Mouse (Mus musculus): ENCODE measurements around the gene Olfr30.
"Not testable (repeated sequence)": the region's sequence is repeated elsewhere in the genome, so short reads cannot be mapped to it uniquely, and the experiment has no call there.

The Olfr30 gene

GRCm38 (mm10) chr11:58462170-58462569, at the start of gene Olfr30:
Gene Olfr30 (minus strand): TSS chr11:58462270.
- DNase-seq (ENCODE audit: low read depth, low spot score): no peak

GRCm38 (mm10) chr11:58509058-58509457, 47.0 kb upstream of the Olfr30 start:
- DNase-seq (ENCODE audit: low read depth, low spot score): not testable (repeated sequence)

- not testable (repeated sequence) for DNase-seq (ENCODE audit: low read depth, low spot score)
Measured at GRCm38 (mm10) chr11:58502472-58502871, 40.4 kb upstream of the Olfr30 start, which contains the start of gene Olfr331. Gene Olfr331 (minus strand): TSS chr11:58502572.

GRCm38 (mm10) chr11:58499290-58499689, 37.2 kb upstream of the Olfr30 start:
- no peak for DNase-seq (ENCODE audit: low read depth, low spot score)

GRCm38 (mm10) chr11:58498761-58499160, 36.7 kb upstream of the Olfr30 start:
- no peak for DNase-seq (ENCODE audit: low read depth, low spot score)

- DNase-seq (ENCODE audit: low read depth, low spot score): no peak
Measured at GRCm38 (mm10) chr11:58492455-58492854, 30.4 kb upstream of the Olfr30 start, which contains the start of gene Olfr332. Gene Olfr332 (minus strand): TSS chr11:58492555.

- DNase-seq (ENCODE audit: low read depth, low spot score): no peak
Measured at GRCm38 (mm10) chr11:58453592-58453991, 8.5 kb downstream of the Olfr30 start.

GRCm38 (mm10) chr11:58452759-58453158, 9.3 kb downstream of the Olfr30 start, which contains the start of gene Lypd9:
Gene Lypd9 (minus strand): TSS chr11:58452923.
- DNase-seq (ENCODE audit: low read depth, low spot score): no peak

GRCm38 (mm10) chr11:58437866-58438265, 24.2 kb downstream of the Olfr30 start:
- DNase-seq (ENCODE audit: low read depth, low spot score): no peak

GRCm38 (mm10) chr11:58432259-58432658, 29.8 kb downstream of the Olfr30 start, which contains the start of gene Gm12253:
Gene Gm12253 (plus strand): TSS chr11:58432559.
- DNase-seq (ENCODE audit: low read depth, low spot score): no peak

GRCm38 (mm10) chr11:58420815-58421214, 41.3 kb downstream of the Olfr30 start, which contains the start of gene 1810065E05Rik:
Gene 1810065E05Rik (plus strand): TSS chr11:58421111.
- DNase-seq (ENCODE audit: low read depth, low spot score): no peak

- DNase-seq (ENCODE audit: low read depth, low spot score): no peak
Measured at GRCm38 (mm10) chr11:58418336-58418735, 43.7 kb downstream of the Olfr30 start.

- DNase-seq (ENCODE audit: low read depth, low spot score): no peak
Measured at GRCm38 (mm10) chr11:58408066-58408465, 54.0 kb downstream of the Olfr30 start.

All from A20 (cell line).